Mouse (Mus musculus): Measurements from ENCODE around the gene Egln3. TPM values are rescaled to one million over a fixed set of nuclear protein-coding genes. Genes with fewer than 3 reads are reported as not detected.

The Egln3 gene
- 14.7 and 15.8 TPM in 2 replicates for polyA plus RNA-seq (2012; rRNA removed)

DNA sequence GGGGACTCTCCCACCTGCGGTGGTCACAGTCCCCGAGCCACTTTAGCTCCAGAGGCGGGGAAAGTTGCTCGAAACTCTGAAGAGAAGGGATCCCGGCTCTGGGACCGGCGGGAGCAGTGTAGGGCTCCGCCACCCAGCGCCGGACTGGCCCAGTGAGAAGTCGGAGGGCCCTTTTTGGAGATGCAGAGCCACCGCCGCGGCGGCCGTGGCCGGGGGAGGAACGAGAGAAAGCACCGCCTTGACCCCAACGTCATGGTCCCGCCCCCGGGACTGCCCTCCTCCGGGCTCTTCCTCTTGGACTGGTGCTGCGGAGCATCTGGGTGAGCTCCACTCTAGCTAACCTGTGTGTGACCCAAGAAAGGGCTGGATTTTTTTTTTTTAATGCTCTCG is at the start of gene Egln3:
TSS of gene Egln3 (minus strand) at position 205 of the 390 bp plus-strand sequence.
- DNase-seq (ENCODE audit: extremely low spot score in 1 of 2, low spot score in 1 of 2): peak in 1 of 2 experiments; percentile 75

DNA sequence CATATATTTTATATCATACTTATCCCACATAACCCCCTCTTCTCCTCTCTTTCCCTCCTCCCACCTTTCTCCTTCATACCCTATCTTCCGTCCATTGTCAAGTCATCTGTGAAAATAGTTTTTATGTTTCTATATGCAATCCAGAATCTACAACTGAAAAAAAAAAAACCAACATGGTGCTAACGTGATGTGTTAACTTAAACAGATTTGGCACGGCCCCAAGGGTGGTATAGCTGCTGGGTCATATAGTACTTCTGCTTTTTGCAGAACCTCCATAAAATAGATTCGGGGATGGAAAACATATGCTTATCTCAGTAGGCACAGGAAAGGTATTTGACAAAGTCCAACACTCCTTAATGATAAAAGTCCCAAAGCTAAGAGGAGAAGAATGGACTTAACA is 49.8 kb upstream of the Egln3 start:
- no peak for DNase-seq (ENCODE audit: extremely low spot score in 1 of 2, low spot score in 1 of 2)

DNA sequence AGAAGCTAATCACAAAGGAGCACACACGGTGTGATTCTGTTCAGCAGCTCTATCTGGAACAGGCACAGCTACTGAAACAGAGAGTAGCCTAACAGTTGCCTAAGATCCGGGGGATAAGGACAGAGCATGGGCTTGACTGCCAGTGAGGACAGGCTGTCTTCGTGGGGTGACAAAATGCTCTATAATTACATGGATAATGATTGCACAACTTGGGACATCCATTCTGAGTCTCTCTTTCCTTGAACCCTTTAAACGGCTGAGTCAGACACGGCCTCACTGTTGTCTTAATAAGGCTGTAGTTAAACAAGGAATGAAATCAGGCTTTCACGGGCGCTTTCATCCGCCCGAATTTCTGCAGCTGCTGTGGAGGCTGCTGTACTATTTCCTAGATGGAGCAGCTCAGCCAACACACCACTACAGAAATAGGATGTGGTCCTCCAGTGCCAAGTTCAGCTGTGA is 48.3 kb upstream of the Egln3 start:
- peak; percentile 36 to 72 for DNase-seq (ENCODE audit: extremely low spot score in 1 of 2, low spot score in 1 of 2)

DNA sequence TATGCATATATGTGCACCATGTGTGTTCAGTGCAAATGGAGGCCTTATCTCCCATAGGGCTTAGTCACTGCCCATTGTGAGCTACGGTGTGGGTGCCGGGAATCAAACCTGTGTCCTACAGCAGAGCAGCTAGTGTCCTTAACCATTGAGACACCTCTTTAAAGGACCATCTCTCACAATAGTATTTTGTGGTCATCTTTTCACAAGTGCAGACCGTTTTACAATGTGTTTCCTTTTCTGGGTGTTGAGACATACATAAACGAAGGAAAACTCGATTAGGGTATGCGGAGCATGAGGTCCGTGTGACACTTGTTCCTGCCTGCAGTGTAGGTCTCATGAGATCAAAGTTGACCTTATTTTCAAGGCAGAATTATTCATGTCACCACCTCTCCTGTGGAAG is 44.2 kb upstream of the Egln3 start:
- no peak for DNase-seq (ENCODE audit: extremely low spot score in 1 of 2, low spot score in 1 of 2)

DNA sequence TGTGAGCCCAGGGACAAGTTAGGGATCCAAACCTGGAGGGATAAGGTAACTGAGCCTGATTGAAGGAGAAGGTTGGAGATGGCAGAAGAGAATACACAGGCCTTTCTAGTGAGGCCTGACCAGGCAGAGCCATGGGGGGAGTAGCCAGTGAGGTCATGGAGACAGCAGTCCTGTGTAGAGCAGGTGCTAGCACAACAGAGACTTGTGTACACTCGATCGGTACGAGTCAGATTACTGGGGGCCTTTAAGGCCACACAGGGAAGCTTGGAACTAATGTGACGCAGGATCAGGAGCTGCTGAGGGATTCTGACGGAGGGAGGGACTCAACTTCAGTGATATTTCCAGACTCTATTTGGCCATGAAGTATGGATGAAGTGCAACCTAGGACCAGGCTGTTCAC is 39.5 kb upstream of the Egln3 start:
- DNase-seq (ENCODE audit: extremely low spot score in 1 of 2, low spot score in 1 of 2): no peak

DNA sequence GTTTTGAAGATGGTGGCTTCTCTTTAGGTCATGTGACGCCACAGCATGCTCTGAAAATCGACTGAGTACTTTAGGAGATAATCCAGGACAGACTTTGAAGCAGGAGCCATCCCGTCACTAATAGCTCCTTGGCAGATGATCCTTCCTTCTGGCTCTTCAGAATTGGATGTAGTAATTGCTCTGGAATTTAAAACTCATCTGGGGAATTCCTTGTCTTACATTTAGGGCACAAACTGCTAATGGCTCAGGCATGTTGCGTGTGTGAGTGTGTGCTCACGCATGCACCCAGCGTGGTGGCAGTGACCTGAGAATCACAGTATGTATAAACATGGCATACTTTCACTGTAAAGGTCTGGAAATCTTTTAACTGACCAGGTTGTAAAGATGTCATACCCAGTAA is 38.3 kb upstream of the Egln3 start:
- no peak for DNase-seq (ENCODE audit: extremely low spot score in 1 of 2, low spot score in 1 of 2)

DNA sequence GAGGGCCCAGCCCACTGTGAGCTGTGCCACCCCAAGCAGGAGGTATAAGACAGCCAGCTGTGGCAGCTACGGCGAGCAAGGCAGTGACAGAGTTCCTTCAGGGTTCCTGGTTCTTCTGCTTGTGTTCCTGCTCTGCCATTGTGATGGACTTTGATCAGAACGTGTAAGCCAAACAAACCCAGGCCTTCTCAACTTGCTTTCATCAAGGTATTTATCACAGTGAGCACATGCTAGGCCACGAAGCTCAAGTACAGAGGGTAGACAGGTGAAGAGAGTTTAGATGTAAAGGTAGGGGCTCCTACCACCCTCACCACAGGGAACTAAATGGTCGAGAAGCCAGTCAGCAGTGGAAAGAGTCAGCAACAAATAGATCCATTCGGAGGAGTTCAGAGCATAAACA is 30.1 kb upstream of the Egln3 start:
- no peak for DNase-seq (ENCODE audit: extremely low spot score in 1 of 2, low spot score in 1 of 2)

DNA sequence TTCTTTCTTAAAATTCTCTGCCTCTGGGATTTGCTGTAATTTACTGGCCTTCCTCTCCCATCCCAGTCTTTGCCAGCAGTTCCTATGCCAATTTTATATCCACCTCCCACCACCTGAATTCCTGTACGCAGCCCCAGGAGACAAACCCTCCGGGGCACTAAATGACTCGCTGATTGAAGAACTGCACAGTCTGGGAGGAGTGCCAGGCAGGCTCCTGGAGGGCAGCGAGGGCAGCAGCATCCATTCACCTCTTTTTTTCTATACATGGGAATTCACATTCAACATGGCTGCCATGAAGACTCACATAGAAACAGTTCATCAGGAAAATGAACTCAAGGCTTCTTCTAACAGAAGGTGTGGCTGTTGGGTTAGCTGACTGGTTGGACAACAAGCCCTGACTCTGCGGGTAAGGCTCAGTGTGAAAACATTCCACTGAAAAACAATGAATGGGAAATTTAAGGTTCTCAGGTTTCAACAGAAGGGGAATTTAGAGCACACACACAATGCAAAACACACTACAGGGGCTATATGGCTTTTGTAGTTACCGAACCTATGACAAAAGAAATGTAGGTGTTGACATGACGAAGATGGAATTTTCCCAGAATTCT is 29.4 kb upstream of the Egln3 start:
- DNase-seq (ENCODE audit: extremely low spot score in 1 of 2, low spot score in 1 of 2): no peak

DNA sequence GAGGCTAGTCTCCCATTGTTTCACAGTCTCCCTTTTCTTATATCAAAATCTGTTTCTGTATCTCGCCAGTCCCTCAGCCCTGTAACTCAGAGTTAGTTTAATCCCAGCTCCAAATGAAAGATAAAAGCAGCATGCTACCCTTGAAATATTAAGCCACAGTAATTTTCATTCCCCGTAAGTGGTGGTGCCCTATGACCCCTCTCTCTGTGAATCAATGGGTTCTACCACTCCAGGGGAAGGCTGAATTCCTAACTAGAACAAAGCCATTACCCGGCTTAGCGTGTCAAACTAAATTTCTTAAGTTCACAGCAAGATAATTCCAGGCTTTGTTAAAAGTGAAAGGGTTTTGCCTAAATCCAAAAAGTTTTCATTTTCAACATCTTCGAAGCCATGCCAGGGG is 28.8 kb upstream of the Egln3 start:
- DNase-seq (ENCODE audit: extremely low spot score in 1 of 2, low spot score in 1 of 2): no peak

DNA sequence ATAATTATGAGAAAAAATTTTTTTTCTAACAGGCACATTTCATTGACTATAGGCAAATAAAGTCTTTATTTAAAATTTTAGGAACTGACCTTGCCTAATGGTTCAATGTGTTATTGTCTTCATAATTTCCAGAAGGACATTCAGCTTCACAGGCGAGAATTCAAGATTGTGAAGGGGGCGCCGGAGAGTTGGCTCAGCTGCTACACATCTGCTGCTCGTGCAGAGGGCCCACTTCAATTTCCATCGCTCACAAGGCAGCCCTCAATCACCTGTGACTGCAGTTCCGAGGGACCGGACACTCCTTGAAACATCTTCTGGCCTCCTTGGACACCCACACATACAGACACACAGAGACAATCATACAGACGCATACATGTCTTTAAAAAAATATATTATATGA is 23.9 kb upstream of the Egln3 start:
- no peak for DNase-seq (ENCODE audit: extremely low spot score in 1 of 2, low spot score in 1 of 2)

DNA sequence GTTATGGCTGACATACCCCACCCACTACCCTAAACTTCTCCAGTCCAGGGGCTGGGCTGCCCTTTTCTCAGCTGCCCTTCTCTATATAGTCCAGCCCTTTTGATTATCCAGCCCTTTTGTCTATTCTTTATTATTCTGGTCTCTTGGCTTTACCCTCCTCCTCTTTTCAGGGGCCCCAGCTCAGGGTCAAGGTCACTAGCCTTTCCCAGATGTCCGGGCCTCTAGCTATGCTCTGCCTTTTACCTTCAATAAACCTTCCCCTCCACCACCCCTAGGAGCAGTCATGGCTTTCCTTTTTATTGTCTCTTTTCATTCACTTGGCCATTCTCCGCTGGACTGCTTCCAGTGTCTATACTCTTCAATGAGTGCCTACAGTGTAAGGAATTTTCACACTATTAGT is 22.7 kb upstream of the Egln3 start:
- DNase-seq (ENCODE audit: extremely low spot score in 1 of 2, low spot score in 1 of 2): no peak

DNA sequence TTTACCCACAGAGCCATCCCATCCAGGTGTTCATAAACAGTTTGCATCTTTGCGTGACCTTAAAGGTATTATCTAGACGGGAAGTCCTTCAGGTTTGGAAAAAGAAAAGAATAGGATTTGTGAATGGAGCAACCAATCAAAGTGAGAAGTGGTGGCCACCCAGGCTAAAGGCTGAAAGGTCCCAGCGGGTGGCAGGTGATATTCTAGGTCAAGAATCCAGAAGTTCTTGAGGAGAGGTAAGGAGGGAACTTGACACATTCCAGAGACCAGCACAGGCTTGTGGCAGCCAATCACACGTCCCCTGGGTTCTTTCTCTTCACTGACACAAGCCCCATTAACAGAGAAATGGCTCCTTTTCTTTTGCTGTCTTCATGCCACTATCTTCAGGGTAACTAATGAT is 21.9 kb upstream of the Egln3 start:
- no peak for DNase-seq (ENCODE audit: extremely low spot score in 1 of 2, low spot score in 1 of 2)

DNA sequence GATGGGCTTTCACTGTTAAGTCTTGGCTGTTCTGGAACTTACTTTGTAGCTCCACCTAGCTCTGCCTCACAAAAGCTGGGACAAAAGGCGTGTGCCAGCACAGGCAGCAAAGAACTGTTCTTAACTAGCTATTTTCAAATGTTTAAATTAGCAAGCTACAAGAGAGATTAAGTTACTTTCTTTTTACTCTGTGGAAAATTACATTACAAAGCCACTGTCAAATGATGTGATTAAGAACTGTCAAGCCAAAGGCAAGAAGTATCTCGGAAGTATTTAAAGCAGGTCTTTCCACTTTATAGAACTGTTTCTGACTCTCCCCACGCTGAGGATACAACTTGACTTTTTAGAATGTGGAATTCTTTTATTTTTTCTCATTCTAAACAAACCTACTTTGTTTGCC is 21.4 kb upstream of the Egln3 start:
- DNase-seq (ENCODE audit: extremely low spot score in 1 of 2, low spot score in 1 of 2): no peak

DNA sequence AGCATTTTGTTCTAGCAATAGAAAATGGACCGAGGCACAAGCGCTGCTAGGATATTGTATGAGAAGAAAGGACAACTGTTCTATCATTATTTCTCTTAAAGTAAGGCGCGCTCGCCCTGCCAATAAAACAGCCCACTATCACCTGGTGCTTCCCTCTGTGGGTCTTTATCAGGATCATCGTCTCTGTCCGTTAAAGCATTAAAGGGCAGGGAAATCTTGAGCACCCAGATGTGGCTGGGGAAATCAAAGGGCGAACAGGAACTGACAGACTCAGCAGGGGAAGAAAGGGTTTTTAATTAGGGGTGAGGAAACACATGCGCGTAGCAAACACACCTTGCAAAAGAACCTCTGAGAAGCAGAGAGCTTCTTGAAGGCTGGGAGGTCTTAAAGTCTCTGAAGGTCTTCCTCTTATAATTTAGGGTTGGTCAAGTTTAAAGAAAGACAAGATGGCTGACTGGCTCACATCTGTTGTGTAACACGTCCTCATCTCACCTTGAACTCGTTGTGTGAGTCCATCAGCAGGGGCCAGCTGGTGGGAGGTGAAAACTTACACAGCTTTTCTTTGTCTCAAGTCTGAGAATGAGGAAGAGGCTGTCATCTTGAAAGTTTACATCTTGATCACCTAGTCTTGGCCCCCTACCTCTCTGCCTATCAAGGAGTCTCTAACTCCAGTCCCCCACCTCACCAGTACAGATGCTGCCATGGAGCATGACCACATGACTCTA is 18.5 kb upstream of the Egln3 start:
- DNase-seq (ENCODE audit: extremely low spot score in 1 of 2, low spot score in 1 of 2): no peak

DNA sequence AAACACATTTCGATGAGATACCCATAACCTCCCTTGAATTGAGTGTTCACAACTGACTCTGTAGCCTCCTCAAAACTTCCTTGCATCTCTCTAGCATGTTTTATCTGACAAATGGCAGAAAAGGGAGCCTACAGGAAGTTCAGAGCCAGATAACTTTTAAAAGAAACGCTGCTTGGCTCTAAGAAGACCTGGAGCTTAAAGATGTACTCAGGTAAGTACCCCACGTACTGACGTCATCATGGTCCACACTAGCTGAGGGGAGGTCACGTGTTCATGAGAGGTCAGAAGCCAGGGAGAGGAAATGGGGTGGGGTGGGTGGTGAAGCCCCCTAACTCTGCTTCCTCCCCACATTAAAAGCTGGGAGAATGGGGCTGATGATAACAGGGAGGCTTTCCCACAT is 13.0 kb upstream of the Egln3 start:
- DNase-seq (ENCODE audit: extremely low spot score in 1 of 2, low spot score in 1 of 2): no peak

DNA sequence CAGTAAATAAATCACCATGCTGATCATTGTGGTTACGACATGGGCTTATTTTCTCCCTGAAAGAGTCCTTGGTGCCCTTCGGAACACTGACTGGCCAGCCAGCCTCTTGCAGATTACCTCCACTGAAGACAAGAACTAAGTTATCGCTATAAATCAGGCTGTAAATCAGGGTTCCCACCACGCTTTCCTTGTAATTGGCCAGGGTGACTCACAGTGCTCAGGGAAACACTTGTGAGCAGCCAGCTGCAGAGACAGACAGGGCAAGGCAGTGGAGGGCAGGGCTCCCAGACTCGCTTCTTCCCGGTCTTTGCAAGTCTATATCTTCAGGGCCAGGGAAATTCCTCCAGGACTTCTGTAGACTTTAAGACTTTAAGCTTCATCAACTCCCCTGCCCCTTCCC is 10.8 kb upstream of the Egln3 start:
- no peak for DNase-seq (ENCODE audit: extremely low spot score in 1 of 2, low spot score in 1 of 2)

DNA sequence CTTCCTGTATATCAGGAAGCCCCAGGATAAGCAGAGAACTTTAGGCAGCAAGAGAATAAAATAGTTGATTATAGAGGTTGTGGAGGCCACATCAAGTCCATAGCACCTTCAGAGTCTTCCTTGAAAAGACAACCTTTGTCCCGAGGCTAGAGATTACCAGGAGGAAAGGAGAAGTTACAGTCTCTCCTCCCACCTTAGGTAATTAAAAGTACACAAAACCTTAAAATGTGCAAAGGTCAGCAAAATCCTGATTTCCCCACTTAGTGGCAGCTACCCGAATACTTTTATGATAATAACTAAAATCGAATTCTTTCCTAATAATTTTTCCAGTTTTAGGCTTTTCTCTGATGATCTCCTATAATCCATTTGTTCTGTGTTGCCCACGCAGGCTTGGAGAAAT is 10.2 kb upstream of the Egln3 start:
- no peak for DNase-seq (ENCODE audit: extremely low spot score in 1 of 2, low spot score in 1 of 2)

DNA sequence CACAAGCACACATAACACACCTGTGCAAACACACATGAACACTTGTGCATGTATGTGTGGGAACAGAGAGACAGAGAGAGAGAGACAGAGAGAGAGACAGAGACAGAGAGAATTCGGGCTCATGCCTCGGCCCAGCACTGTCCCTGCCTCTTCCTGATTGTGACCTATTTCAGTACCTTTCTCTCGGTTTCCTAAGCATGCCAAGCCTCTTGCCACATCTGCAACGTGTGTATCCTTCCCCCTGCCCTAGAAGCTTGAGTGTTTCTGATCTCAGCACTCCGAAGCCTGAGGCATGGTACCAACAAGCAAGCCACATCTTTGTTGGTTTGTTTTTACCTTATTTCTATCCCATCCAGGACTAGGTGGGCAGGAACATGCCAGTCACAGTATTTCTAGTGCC is 9.6 kb upstream of the Egln3 start:
- no peak for DNase-seq (ENCODE audit: extremely low spot score in 1 of 2, low spot score in 1 of 2)

DNA sequence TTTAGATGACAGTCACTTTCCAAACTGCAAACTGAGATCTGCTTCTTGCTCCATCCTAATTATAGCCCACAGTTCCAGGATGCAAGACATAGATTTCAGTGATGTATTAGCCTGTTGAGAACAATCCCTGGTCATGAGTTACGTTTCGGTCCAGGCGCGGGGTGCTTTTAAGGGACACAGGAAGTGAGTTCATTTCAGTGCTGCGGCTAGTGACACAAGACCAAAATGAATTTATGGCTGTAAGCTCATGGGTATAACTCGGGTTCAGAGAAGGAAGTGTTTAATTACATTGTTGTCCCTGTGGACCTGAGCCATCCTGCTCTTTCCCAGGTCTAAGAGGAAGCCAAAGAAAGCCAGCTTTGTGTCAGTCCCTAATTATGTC is 5.5 kb upstream of the Egln3 start:
- DNase-seq (ENCODE audit: extremely low spot score in 1 of 2, low spot score in 1 of 2): no peak

DNA sequence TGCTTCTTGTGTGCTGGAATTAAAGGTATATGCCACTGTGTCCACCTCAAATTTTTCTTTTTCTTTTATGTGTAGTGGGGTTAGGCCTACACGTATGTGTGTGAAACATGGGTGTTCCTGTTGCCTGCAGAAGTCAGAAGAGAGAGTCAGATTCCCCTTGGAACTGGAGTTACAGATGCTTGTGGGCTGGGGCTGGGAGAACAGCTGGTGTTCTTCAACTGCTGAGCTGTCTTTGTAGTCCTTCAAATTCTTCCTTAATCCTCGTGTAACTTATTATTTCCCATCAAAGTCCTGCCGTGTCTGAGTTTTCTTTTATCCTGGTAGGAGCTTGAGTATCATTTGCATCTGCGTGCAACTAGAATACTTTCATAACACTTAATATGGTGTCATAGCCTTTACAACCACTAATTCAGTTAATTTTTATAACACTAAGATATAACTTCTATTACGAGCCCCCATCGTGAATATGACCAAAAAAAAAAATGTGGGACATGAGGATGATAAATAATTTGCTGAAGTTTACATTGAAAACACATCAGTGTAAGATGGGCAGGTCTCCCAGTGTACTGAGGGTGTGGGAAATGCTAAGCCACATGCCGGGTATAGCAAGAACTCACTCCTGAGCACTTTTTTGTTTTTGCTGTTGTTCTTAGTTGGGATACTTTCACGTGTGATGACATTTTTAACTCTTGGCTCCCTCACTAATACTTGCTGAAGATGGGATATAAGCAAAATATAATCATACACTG is 4.9 kb upstream of the Egln3 start:
- DNase-seq (ENCODE audit: extremely low spot score in 1 of 2, low spot score in 1 of 2): no peak

DNA sequence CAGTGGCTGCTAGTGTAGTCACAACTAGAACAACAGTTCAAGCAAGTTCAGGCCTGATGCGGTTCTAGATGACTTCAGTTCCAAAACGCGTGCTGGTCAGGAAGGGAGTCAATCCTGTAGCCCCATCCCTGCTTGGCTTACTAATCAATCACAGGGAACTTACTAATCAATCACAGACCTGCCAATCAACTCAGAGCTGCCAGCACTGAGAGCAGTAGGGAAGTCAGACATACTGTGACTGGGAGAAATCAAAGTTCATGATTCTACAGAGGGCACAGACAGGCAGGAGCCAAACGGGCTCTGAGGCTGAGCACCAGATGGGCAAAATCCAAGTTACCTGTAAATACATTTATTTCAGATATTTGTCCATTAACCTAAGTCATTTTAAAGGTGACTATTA is 2.1 kb upstream of the Egln3 start:
- DNase-seq (ENCODE audit: extremely low spot score in 1 of 2, low spot score in 1 of 2): no peak

DNA sequence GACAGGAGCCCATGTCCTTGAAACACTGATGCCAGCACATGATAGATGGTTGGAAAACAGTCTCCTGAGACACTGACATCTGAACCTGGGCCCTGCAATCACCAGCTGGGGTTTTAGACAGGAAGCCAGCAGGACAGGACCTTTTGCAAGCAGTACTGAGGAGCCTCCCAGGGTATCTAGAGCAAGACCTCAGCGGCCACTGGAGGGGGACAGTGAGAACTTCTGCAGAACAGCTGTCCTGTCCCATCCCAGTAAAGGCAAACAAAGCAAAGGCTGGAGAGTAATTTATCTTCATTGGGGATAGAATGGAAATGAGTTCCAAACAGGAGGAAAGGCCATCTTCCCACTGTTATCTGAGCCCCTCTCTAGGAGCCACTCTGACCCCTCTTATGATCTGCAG is 1.5 kb upstream of the Egln3 start:
- peak in 1 of 2 experiments; percentile 23 for DNase-seq (ENCODE audit: extremely low spot score in 1 of 2, low spot score in 1 of 2)
